Mouse (Mus musculus): ENCODE data around the gene Efcc1. TPM values are rescaled to one million over a fixed set of nuclear protein-coding genes. Genes with fewer than 3 reads are reported as not detected.
A peak's percentile ranks its signal among the peaks of the same experiment; 100 is the strongest.
"Not testable (repeated sequence)": the region's sequence is repeated elsewhere in the genome, so short reads cannot be mapped to it uniquely, and the experiment has no call there.

The Efcc1 gene
- total RNA-seq, 2 experiments from 2014 or later, result 2.8 to 3.0 TPM

GRCm38 (mm10) chr6:87742804-87743203 is 12.1 kb downstream of the Efcc1 start:
- DNase-seq, result peak in 1 of 2 experiments; percentile 47
- intact Hi-C loops (cut with DNase I), result no loop called here

GRCm38 (mm10) chr6:87743281-87743680 is 12.6 kb downstream of the Efcc1 start:
- DNase-seq, result no peak
- intact Hi-C loops (cut with DNase I), result no loop called here

GRCm38 (mm10) chr6:87744632-87745031 is 14.0 kb downstream of the Efcc1 start:
- intact Hi-C loops (cut with DNase I), result no loop called here
- DNase-seq, result no peak

GRCm38 (mm10) chr6:87745301-87745700 is 14.6 kb downstream of the Efcc1 start:
- peak in 1 of 2 experiments; percentile 49 for DNase-seq
- intact Hi-C loops (cut with DNase I), result no loop called here

- intact Hi-C loops (cut with DNase I), result no loop called here
- peak; percentile 42 to 49 for DNase-seq
Measured at GRCm38 (mm10) chr6:87746059-87746458, 15.4 kb downstream of the Efcc1 start.

- DNase-seq, result peak; percentile 78 to 79
- intact Hi-C loops (cut with DNase I), result no loop called here
Measured at GRCm38 (mm10) chr6:87746849-87747248, 16.2 kb downstream of the Efcc1 start.

GRCm38 (mm10) chr6:87748078-87748477 is 17.4 kb downstream of the Efcc1 start:
- no peak for DNase-seq
- intact Hi-C loops (cut with DNase I), result no loop called here

- intact Hi-C loops (cut with DNase I), result no loop called here
Measured at GRCm38 (mm10) chr6:87748531-87748930, 17.9 kb downstream of the Efcc1 start.

GRCm38 (mm10) chr6:87750184-87750910 is 19.7 kb downstream of the Efcc1 start:
- no peak for DNase-seq
- intact Hi-C loops (cut with DNase I), result no loop called here

More at GRCm38 (mm10) chr6:87748531-87748930, 17.9 kb downstream of the Efcc1 start:
- no peak for DNase-seq

GRCm38 (mm10) chr6:87751574-87751973 is 20.9 kb downstream of the Efcc1 start:
- intact Hi-C loops (cut with DNase I), result no loop called here
- no peak for DNase-seq

GRCm38 (mm10) chr6:87755196-87755595 is 24.5 kb downstream of the Efcc1 start:
- DNase-seq, result no peak
- intact Hi-C loops (cut with DNase I), result no loop called here

- intact Hi-C loops (cut with DNase I), result no loop called here
- no peak for DNase-seq
Measured at GRCm38 (mm10) chr6:87756896-87757295, 26.2 kb downstream of the Efcc1 start.

- intact Hi-C loops (cut with DNase I), result no loop called here
- DNase-seq, result no peak
Measured at GRCm38 (mm10) chr6:87759404-87759803, 28.7 kb downstream of the Efcc1 start.

GRCm38 (mm10) chr6:87759850-87760249 is 29.2 kb downstream of the Efcc1 start:
- DNase-seq, result no peak
- intact Hi-C loops (cut with DNase I), result loop anchor here (5.0 kb wide), 2 partner anchors 52 to 67 kb away; partner anchors contain the start of gene Rab43

GRCm38 (mm10) chr6:87762161-87762560 is 31.5 kb downstream of the Efcc1 start:
- no peak for DNase-seq
- intact Hi-C loops (cut with DNase I), result loop anchor here (5.0 kb wide), 2 partner anchors 50 to 65 kb away; partner anchors contain the start of gene Rab43

- peak in 1 of 2 experiments; percentile 54 for DNase-seq
- intact Hi-C loops (cut with DNase I), result loop anchor here (5.0 kb wide), 2 partner anchors 49 to 64 kb away; partner anchors contain the start of gene Rab43
Measured at GRCm38 (mm10) chr6:87763376-87764280, 33.0 kb downstream of the Efcc1 start.

GRCm38 (mm10) chr6:87764296-87764695 is 33.6 kb downstream of the Efcc1 start:
- not testable (repeated sequence) for DNase-seq
- intact Hi-C loops (cut with DNase I), result loop anchor here (5.0 kb wide), 2 partner anchors 48 to 63 kb away; partner anchors contain the start of gene Rab43

GRCm38 (mm10) chr6:87770626-87771025 is 40.0 kb downstream of the Efcc1 start:
- DNase-seq, result peak in 1 of 2 experiments; percentile 27
- intact Hi-C loops (cut with DNase I), result loop anchor here (5.0 kb wide), 1 partner anchor 63 kb away; no protein-coding TSS in a partner anchor

GRCm38 (mm10) chr6:87774466-87774865 is 43.8 kb downstream of the Efcc1 start:
- DNase-seq, result no peak
- intact Hi-C loops (cut with DNase I), result loop anchor here (5.0 kb wide), 1 partner anchor 67 kb away; no protein-coding TSS in a partner anchor

GRCm38 (mm10) chr6:87774909-87775308 is 44.2 kb downstream of the Efcc1 start:
- intact Hi-C loops (cut with DNase I), result loop anchor here (5.0 kb wide), 1 partner anchor 68 kb away; no protein-coding TSS in a partner anchor
- DNase-seq, result no peak
